Mouse (Mus musculus): ENCODE results near the gene Abhd14b.

Abhd14b gene

GRCm38 (mm10) chr9:106459946-106460345 lies 12.7 kb downstream of the Abhd14b start:
- peak; percentile 64 for DNase-seq (ENCODE audit: low read depth, low spot score)

GRCm38 (mm10) chr9:106460401-106461025 lies 13.3 kb downstream of the Abhd14b start:
- DNase-seq (ENCODE audit: low read depth, low spot score) = peak; percentile 91

DNA sequence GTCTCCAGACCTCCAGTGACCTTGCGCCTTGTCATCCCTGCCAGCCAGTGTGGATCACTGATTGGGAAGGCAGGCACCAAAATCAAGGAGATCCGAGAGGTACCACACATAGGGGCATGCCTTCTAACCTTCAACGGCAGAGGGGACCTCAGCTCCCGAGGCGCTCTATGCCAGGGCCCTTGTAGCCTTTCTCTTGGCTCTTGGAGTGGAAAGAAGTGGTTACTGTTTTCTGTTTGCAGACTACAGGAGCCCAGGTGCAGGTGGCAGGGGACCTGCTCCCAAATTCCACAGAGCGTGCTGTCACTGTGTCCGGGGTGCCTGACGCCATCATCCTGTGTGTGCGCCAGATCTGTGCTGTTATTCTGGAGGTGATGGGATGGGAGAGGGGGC lies 13.8 kb downstream of the Abhd14b start:
- DNase-seq (ENCODE audit: low read depth, low spot score) = no peak

DNA sequence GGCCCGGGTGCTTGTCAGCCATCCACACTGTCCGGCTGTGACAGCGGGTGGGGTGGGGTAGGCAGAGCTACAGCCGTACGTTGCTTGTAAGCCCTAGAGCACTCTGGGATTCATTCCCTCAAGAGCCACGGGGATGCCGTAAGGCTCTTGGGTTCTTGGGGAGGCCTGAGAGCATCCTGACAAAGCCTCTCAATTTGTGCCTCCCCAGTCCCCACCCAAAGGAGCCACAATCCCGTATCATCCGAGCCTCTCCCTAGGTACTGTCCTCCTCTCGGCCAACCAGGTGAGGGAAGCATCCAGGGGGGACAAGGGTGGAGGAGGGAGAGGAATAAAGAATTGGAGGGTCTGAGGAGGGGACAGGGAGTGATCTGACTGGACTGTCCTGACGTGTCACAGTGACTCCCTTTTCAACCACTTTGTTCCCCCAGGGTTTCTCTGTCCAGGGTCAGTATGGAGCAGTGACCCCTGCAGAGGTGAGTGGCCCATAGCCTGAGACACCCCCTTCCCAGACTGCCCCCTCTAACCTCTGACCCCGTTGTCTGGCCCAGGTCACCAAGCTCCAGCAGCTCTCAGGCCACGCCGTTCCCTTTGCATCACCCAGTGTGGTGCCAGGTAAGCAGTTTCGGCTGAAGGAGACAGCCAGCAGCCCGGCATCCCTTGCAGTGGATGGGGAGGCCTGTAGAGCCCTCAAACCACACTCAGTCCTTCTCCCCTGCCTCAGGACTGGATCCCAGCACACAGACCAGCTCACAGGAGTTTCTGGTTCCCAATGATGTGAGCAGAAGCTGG lies 14.6 kb downstream of the Abhd14b start:
- peak; percentile 65 for DNase-seq (ENCODE audit: low read depth, low spot score)

GRCm38 (mm10) chr9:106462430-106462800 lies 15.2 kb downstream of the Abhd14b start:
- DNase-seq (ENCODE audit: low read depth, low spot score) = no peak

GRCm38 (mm10) chr9:106463122-106464063 lies 16.1 kb downstream of the Abhd14b start:
- DNase-seq (ENCODE audit: low read depth, low spot score) = peak; percentile 92

DNA sequence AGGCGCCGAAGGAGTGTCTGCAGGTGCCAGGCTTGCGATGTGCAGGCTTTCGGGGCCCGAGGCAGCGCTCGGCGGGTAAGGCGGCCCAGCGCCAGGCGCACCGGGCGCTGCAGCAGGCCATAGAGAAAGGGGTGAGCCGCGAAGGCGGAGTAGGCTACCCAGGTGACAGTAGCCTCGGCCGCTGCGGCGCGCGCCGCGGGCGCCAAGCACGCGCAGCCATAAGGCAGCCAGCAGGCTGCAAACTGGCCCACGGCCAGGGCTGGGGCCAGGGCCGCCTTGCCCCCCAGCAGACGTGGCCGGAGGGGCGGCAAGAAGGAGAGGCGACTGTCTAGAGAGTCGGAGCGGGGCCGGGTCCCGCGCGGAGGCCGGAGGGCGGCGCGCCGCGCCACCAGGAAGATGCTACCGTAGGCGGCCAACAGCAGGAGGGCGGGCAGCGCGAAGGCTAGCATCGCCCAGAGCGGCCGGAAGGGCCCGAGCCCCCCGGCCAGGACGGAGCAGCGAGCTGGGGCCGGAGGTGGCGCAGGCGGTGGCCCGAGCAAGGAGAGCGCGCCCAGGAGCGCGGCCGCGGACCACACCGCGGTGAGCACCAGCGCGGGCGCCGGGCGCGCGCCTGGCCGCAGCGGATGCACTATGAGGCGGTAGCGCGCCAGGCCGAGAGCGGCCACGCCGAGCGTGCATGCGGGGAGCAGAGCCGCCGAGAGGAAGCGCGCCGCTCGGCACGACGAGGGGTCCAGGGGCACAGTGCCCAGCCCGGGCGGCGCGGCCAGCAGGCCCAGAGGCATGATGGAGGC lies 17.7 kb downstream of the Abhd14b start:
- DNase-seq (ENCODE audit: low read depth, low spot score) = peak; percentile 95

DNA sequence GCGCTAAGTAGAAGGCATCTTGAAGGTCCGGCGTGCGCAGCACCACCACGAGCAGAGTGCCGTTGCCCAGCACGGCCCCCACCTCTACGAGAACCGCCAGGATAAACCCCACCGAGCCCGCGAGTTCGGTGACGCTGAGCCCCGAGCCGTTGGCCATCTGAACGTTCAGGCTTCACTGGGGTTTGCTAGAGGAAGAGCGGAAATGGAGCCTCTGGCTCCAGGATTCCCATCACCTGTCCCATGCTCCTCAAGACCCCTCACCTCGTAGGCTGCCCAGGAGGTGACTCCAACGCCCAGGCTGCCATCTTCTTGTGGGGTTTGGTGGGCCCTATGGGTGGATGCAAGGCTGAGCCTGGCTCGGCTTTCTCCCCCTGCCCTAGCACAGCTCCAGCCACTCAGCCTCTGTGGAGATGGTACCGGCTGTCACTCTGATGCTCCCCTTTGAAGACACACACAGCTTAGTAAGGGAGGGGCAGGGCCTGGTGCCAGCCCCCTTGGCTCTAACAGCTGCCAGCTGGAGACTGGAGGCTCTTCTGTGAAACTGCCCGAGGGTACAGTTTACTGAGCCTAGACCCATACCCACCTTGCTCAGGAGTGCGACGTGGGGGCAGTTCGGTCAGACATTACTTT lies 18.4 kb downstream of the Abhd14b start, which contains the start of gene Gpr62:
Gpr62 (minus strand) TSS at position 368 of the 630 bp plus-strand sequence.
- DNase-seq (ENCODE audit: low read depth, low spot score) = peak; percentile 96

DNA sequence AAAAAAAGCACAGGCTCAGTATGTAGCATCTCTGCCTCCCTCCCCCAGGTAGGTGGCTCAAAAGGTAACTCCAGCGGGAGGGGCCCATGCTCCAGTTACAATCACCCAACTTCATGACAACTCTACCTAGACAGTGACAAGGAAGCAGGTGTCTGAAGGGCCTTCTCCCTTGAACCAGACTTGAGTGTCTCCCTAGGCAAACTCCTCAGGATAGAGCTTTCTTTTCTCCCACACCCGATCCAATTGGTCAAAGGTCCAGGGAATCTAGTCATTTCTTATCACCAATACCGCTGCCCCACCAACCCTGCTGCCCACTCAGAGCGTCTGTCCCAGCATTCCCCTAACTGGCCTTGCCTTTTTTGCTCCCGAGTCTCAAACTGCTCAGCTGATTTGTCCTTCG lies 19.5 kb downstream of the Abhd14b start:
- no peak for DNase-seq (ENCODE audit: low read depth, low spot score)

DNA sequence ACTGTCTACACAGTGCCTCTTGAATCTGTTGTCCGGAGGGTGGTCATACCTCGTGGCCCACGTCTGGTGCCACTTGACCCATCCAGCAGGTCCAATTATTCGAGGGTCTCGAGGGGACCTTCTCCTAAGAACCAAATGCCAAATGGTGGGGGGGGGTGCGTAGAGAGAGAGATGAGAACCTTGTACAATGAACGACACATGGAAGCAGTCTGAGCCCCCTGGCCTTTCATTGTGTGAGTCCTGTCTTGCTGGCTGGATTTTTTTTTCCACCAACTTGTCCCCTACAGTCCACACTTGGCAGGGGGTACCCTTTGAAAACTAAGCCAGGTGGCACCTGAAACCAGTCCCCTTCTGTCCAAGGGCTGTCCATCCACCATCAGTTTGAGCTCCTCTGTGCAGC lies 20.5 kb downstream of the Abhd14b start:
- no peak for DNase-seq (ENCODE audit: low read depth, low spot score)

- no peak for DNase-seq (ENCODE audit: low read depth, low spot score)
Observed at GRCm38 (mm10) chr9:106469317-106469716, 22.1 kb downstream of the Abhd14b start.

DNA sequence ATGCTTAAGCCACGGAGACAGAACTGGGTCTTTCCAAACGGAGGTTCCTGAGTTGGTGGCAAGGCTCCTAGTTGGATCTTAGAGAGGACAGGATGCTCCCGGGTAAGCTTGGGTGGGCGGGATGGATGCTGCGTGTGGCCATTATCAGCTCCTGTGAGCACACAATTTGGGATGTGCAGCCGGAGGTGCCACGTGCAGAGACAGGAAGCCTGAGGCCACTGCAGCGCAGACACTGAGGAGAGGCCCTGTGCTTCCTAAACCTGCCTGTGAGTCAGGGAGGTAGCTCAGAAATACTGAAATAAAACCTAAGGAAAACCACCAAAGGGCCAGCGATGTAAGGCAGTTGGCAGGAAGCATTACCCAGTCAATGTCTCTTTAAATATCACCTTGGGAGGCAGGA lies 22.5 kb downstream of the Abhd14b start:
- no peak for DNase-seq (ENCODE audit: low read depth, low spot score)

GRCm38 (mm10) chr9:106470991-106471750 lies 23.9 kb downstream of the Abhd14b start:
- DNase-seq (ENCODE audit: low read depth, low spot score) = no peak

GRCm38 (mm10) chr9:106471892-106472291 lies 24.6 kb downstream of the Abhd14b start:
- peak; percentile 60 for DNase-seq (ENCODE audit: low read depth, low spot score)

DNA sequence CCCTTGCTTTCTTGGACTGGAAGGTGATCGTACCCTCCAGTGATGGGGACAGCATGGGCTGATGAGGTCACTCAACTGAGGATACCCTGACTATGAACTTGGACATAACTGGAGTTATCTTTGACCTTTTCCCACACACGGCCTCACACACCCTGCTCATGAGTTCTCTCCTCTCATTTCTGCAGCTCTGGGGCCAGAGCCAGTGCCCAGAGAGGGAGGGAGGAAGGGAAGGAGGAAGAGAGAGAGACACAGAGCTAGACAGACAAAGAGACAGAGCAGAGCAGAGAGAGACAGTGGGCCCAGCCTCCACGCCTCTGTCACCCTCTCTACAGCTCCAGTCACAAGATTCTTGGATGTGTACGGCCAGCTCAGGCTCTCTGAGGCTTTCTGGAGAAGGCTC lies 25.1 kb downstream of the Abhd14b start:
- DNase-seq (ENCODE audit: low read depth, low spot score) = no peak

DNA sequence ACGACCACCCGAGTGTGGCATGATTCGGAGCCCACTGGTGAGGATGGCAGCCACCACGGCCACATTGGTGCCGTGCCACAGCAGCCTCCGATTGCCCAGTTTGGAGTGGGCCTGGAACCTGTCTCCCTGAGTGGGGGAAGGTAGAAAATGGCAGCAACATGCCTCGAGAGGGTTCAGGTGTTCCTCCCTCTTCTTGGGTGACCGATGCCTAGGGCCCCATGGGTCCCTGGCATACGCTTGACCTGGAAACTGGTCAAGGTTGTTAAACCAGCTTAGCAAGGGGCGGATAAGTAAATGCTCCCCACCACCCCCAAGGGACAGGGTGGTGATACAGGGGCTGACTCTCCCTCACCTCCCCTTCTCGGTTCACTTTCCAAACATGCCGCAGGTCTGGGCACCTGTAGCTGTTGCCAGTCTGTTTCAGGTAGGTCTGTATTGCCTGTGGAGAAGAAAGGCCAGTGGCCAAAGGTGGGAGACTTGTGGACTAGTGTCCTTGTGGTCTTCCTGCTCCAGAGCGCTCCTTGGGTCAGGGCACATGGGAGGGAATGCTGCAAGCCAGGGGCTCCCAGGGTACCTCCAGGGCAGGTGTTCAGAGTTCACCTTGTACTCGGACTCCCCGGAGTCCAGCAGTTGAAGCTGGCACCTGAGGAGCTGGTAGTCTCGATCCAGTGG lies 26.0 kb downstream of the Abhd14b start:
- DNase-seq (ENCODE audit: low read depth, low spot score) = no peak

DNA sequence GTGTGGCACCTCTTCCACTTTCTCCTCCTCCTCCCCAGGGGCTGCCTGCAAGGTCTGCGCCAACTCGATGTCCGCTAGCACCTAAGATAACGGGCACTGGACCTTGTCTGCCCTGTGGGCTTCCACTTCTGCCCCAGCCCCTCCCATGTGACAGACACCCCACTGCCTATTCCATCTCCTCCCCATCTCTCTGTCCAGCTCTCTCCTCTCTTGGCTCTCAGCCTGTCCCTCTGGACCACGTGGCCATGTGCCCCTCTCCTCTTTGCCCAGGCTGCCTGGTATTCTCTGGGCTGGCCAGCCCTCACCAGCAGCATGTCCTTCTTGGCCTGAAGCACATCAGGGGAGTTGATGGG lies 26.5 kb downstream of the Abhd14b start:
- DNase-seq (ENCODE audit: low read depth, low spot score) = no peak

DNA sequence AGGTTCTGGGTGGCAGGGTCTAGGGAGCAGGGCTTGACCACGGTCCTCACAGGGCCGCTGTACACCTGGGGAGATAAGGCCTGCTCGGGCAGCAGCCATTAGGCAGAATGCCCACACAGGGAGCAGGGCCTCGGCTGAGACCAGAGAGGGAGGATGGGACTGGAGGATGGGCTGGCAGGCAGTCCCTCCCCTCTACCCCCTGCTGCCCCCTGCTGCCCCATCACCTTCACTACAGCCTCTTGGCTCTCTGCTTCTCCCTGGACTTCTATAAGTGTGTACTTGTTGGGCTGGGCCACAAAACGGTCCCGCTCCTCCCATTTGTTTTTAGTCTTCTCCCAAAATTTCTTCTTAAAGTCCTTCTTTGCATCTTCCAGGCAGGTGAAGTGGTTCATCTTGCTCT lies 27.2 kb downstream of the Abhd14b start:
- peak; percentile 89 for DNase-seq (ENCODE audit: low read depth, low spot score)

GRCm38 (mm10) chr9:106475046-106475445 lies 27.8 kb downstream of the Abhd14b start:
- no peak for DNase-seq (ENCODE audit: low read depth, low spot score)

DNA sequence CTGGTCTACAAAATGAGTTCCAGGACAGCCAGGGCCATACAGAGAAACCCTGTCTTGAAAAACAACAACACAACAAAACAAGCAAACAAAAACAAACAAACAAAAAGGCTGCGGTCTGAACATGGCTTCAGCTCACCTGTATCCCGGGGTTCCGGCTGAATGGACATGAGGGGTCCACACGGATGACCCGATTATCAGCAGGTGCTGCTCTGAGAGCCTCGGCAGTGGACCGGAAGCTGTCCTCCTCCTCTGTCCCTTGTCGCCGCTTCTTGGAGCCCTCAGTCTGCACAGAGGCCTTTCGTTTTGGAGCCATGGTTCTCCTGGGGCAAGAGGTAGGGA lies 28.4 kb downstream of the Abhd14b start, which contains the start of gene Rrp9:
Rrp9 (plus strand) TSS at position 301 of the 339 bp plus-strand sequence.
- no peak for DNase-seq (ENCODE audit: low read depth, low spot score)

All from brain, adult 2 months (tissue).